Mouse (Mus musculus): ENCODE results near the gene Als2cl.

DNA sequence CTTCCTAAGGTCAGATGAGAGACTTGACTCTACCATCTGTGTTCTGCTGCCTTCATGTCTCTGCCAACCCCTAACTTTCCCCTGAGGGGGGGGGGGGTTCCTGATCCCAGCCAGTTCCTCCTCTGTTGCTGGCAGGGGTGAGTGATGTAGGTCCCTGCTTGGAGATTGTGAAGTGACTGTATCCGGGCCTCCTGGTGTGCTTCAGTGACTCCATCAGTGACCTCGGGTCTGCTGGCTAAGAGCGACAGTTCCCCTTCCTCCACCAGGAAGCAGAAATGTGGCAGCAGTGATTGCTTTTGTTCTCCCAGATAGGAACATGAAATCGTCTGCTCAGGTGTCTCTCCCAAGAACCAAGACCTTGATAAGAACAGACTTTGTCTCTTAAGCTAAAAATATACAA is 22.8 kb upstream of the Als2cl start:
- no peak for TF ChIP-seq CTCF (IDR thresholded peaks at IDR 0.05; ENCODE audit: borderline replicate concordance, insufficient read depth, low read length)
- no peak for TF ChIP-seq POLR2A (IDR thresholded peaks at IDR 0.05; ENCODE audit: low read depth, low read length)

Measured in embryonic fibroblast, embryonic 13.5 days (primary cell).